Mouse (Mus musculus): Measurements from ENCODE around the gene Tas2r143. TPM values are rescaled to one million over a fixed set of nuclear protein-coding genes. Genes with fewer than 3 reads are reported as not detected.

Gene Tas2r143
- polyA plus RNA-seq (2015; fragmentation: Illumina TruSeq; extraction: RNeasy Lipid Tissue Mini Kit (QIAGEN cat#74804); ENCODE audit: low read depth, low replicate concordance), result not detected

GRCm38 (mm10) chr6:42399938-42400337 lies at the start of gene Tas2r143:
Tas2r143 (plus strand) TSS chr6:42400238.

GRCm38 (mm10) chr6:42372816-42373547 lies 27.1 kb upstream of the Tas2r143 start, which contains the start of gene Epha1:
Epha1 (minus strand) TSS chr6:42373268.

GRCm38 (mm10) chr6:42405134-42405533 lies 5.1 kb downstream of the Tas2r143 start, which contains the start of gene Tas2r135:
Tas2r135 (plus strand) TSS chr6:42405434.

GRCm38 (mm10) chr6:42434446-42434845 lies 34.4 kb downstream of the Tas2r143 start, which contains the start of gene Tas2r126:
Tas2r126 (plus strand) TSS chr6:42434535.

Other genes with a start within 250 kb of the Tas2r143 start
- gene Tas2r144, start 184.9 kb upstream of the Tas2r143 start, polyA plus RNA-seq (2015; fragmentation: Illumina TruSeq; extraction: RNeasy Lipid Tissue Mini Kit (QIAGEN cat#74804); ENCODE audit: low read depth, low replicate concordance), result not detected
- gene Gstk1, start 154.3 kb upstream of the Tas2r143 start, polyA plus RNA-seq (2015; fragmentation: Illumina TruSeq; extraction: RNeasy Lipid Tissue Mini Kit (QIAGEN cat#74804); ENCODE audit: low read depth, low replicate concordance), result 32.6 TPM
- gene Tmem139, start 138.3 kb upstream of the Tas2r143 start, polyA plus RNA-seq (2015; fragmentation: Illumina TruSeq; extraction: RNeasy Lipid Tissue Mini Kit (QIAGEN cat#74804); ENCODE audit: low read depth, low replicate concordance), result not detected
- 9.6 TPM for gene Casp2, start 135.3 kb upstream of the Tas2r143 start, polyA plus RNA-seq (2015; fragmentation: Illumina TruSeq; extraction: RNeasy Lipid Tissue Mini Kit (QIAGEN cat#74804); ENCODE audit: low read depth, low replicate concordance)
- 2.0 TPM for gene Clcn1, start 113.6 kb upstream of the Tas2r143 start, polyA plus RNA-seq (2015; fragmentation: Illumina TruSeq; extraction: RNeasy Lipid Tissue Mini Kit (QIAGEN cat#74804); ENCODE audit: low read depth, low replicate concordance)
- gene Fam131b, start 75.6 kb upstream of the Tas2r143 start, polyA plus RNA-seq (2015; fragmentation: Illumina TruSeq; extraction: RNeasy Lipid Tissue Mini Kit (QIAGEN cat#74804); ENCODE audit: low read depth, low replicate concordance), result 94.7 TPM
- 38.7 TPM for gene Zyx, start 50.6 kb upstream of the Tas2r143 start, polyA plus RNA-seq (2015; fragmentation: Illumina TruSeq; extraction: RNeasy Lipid Tissue Mini Kit (QIAGEN cat#74804); ENCODE audit: low read depth, low replicate concordance)
- 0.30 TPM for gene Epha1, start 27.0 kb upstream of the Tas2r143 start, polyA plus RNA-seq (2015; fragmentation: Illumina TruSeq; extraction: RNeasy Lipid Tissue Mini Kit (QIAGEN cat#74804); ENCODE audit: low read depth, low replicate concordance)
- not detected for gene Tas2r135, start 5.2 kb downstream of the Tas2r143 start, polyA plus RNA-seq (2015; fragmentation: Illumina TruSeq; extraction: RNeasy Lipid Tissue Mini Kit (QIAGEN cat#74804); ENCODE audit: low read depth, low replicate concordance)
- not detected for gene Tas2r126, start 34.3 kb downstream of the Tas2r143 start, polyA plus RNA-seq (2015; fragmentation: Illumina TruSeq; extraction: RNeasy Lipid Tissue Mini Kit (QIAGEN cat#74804); ENCODE audit: low read depth, low replicate concordance)
- not detected for gene Olfr458, start 65.0 kb downstream of the Tas2r143 start, polyA plus RNA-seq (2015; fragmentation: Illumina TruSeq; extraction: RNeasy Lipid Tissue Mini Kit (QIAGEN cat#74804); ENCODE audit: low read depth, low replicate concordance)
- not detected for gene Olfr457, start 76.1 kb downstream of the Tas2r143 start, polyA plus RNA-seq (2015; fragmentation: Illumina TruSeq; extraction: RNeasy Lipid Tissue Mini Kit (QIAGEN cat#74804); ENCODE audit: low read depth, low replicate concordance)
- gene Olfr456, start 87.0 kb downstream of the Tas2r143 start, polyA plus RNA-seq (2015; fragmentation: Illumina TruSeq; extraction: RNeasy Lipid Tissue Mini Kit (QIAGEN cat#74804); ENCODE audit: low read depth, low replicate concordance), result not detected
- not detected for gene Olfr455, start 147.3 kb downstream of the Tas2r143 start, polyA plus RNA-seq (2015; fragmentation: Illumina TruSeq; extraction: RNeasy Lipid Tissue Mini Kit (QIAGEN cat#74804); ENCODE audit: low read depth, low replicate concordance)
- gene Tcaf3, start 197.5 kb downstream of the Tas2r143 start, polyA plus RNA-seq (2015; fragmentation: Illumina TruSeq; extraction: RNeasy Lipid Tissue Mini Kit (QIAGEN cat#74804); ENCODE audit: low read depth, low replicate concordance), result not detected
- 0.55 TPM for gene Tcaf2, start 245.0 kb downstream of the Tas2r143 start, polyA plus RNA-seq (2015; fragmentation: Illumina TruSeq; extraction: RNeasy Lipid Tissue Mini Kit (QIAGEN cat#74804); ENCODE audit: low read depth, low replicate concordance)